Mouse (Mus musculus) ES-E14 (cell line): ENCODE data around the gene Srebf1.

Experiments
- CHD2 ChIP-seq: IDR thresholded peaks from 2 replicates; pipeline ENCODE4 v1.6.1; 2014; ENCODE audit warnings: mild to moderate bottlenecking, low read depth, low read length, inconsistent platforms
- HCFC1 ChIP-seq: IDR thresholded peaks from 2 replicates; pipeline ENCODE4 v1.6.1; 2012; ENCODE audit warnings: low read length, inconsistent platforms, borderline replicate concordance; ENCODE audit not compliant: insufficient read depth
- MAFK ChIP-seq: IDR thresholded peaks from 2 replicates; pipeline ENCODE4 v1.6.1; 2014; ENCODE audit warnings: mild to moderate bottlenecking, low read depth, low read length, inconsistent platforms; ENCODE audit not compliant: insufficient read depth
- ZC3H11A ChIP-seq: IDR thresholded peaks from 2 replicates; pipeline ENCODE4 v1.6.1; 2012; ENCODE audit warnings: low read depth, mild to moderate bottlenecking, inconsistent platforms, low read length, borderline replicate concordance

DNA sequence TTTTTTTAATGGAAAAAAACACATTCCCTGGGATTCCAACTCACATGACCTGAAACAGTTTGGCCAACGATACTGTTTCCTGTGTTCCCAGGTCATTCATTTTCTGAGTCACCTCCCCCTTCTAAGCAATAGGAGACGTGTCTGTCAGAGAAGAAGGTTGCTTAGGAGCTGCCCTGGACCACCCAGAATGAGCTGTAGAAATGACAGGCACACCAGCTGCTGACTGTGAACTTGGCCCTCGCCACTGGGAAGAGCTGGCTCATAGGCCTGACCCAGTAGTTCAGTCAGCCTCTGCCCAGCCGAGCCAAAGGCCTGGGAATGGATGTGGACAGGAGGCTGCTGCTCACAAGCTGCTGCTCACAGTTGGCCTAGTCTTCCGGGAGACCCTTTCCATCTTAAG is 57.3 kb downstream of the Srebf1 start:
- no peak for TF ChIP-seq HCFC1
- no peak for TF ChIP-seq ZC3H11A
- no peak for TF ChIP-seq MAFK
- TF ChIP-seq CHD2 = no peak
